Mouse (Mus musculus) megakaryocyte progenitor cell, adult 5-6 weeks (primary cell): Measurements from ENCODE around the gene 4930516K23Rik. TPM values are rescaled to one million over a fixed set of nuclear protein-coding genes. Genes with fewer than 3 reads are reported as not detected.

Source experiments
- ATAC-seq: replicated peaks from 2 replicates; pipeline ENCODE4 v1.8.0; 2016; ENCODE audit warnings: mild to moderate bottlenecking, moderate TSS enrichment, inconsistent platforms; ENCODE audit not compliant: poor library complexity
- total RNA-seq, 2 experiments: library from RNA; stranded (forward) in 1 of 2; stranded (reverse) in 1 of 2; fragments of 157-497, 149-512 nt in 1 of 2; fragments of 200-1000 nt in 1 of 2; gene quantifications; 2 replicates each; pipeline versions ENCODE4 v1.2.3 to v1.2.4; 2015 to 2017

Gene 4930516K23Rik
- not detected in 2 replicates for total RNA-seq (2015)
- not detected in 2 replicates for total RNA-seq (2017)

DNA sequence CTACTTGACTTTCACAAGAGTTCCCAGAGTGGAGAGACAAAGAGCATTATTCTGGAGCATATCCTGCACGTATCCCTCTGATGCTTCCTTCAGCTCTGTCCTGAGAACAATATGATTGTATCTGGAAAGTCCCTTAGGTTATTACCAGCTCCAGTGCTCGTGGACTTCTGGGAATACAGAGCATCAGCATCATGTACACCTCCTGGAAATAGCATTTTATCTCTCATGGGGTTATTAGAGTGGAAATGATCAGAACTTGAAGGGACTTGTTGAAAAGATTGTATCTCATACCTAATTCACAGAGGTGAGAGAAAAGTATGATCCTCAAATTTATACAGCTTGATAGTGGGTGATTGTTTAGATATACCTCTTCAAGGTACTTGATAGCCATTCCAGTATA is at the start of gene 4930516K23Rik:
4930516K23Rik (minus strand) TSS at position 101 of the 400 bp plus-strand sequence.
- ATAC-seq = no peak

DNA sequence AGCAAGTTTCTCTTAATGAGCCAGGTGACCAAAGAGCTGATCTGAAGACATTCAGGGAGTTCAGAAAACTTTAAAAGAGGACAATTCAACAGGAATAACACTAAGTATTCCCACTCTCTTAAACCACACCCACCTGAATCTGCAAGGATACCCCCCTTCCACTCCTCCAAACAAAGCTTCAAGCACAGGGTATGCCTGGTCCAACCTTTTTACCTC is 43.4 kb upstream of the 4930516K23Rik start, which contains the start of gene Olfr646:
Olfr646 (plus strand) TSS at position 117 of the 216 bp plus-strand sequence.
- no peak for ATAC-seq

DNA sequence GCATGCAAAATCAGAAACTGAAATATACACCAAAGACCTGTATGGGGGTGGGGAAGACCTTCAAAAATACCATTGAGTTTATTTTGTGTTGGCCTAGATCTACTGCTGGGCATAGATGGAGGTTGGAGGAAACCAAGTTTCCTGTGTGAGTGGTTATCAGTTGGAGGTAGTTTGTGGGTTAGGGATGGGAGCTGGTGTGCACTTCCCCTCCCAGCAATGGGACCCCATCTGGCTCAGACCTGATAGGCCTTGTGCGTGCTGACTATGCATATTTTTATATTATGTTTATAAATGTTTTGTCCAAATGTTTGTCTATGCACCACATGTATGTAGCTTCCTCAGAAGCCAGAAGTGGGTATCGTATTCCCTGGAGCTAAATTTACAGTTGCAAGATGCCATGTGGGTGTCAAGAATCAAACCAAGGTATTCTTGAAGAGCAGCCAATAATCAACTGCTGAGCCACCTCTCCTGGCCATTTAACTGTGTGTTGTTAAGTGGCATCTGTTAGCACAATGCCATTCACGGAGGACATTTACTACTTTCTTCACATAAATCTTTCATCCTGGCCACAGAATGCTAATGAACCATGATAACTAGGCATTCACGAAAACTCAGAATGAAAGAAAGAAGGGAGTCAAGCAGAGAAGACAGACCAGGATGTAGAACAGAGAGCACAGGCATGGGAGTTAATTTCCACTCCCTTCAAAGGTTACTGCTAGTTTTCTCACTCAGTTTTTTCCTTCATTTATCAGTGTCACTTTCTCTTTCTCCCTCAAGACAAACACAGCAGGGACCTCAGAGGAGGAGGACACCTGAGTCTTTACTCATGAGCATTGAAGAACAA is 42.9 kb upstream of the 4930516K23Rik start:
- ATAC-seq = peak; percentile 100

DNA sequence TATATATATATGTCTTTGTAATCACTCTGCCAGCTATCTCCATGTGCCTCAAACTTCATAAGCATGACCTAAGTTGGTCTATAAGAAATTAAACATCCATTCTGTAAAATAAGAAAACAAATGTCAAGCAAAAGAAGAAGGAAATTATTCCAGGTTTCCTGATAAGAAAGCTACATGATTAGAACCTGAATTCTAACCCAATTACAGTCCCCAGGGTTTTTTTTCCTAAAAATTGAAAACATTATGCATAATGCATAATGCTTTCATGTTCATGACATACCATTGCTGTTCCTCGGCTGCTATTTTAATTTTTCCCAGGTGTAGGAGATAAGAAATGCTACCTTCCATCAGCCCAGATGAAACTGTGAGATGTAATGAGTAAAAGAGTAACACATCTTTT is 24.1 kb upstream of the 4930516K23Rik start, which contains the start of gene Olfr645:
Olfr645 (minus strand) TSS at position 101 of the 400 bp plus-strand sequence.
- ATAC-seq = no peak

DNA sequence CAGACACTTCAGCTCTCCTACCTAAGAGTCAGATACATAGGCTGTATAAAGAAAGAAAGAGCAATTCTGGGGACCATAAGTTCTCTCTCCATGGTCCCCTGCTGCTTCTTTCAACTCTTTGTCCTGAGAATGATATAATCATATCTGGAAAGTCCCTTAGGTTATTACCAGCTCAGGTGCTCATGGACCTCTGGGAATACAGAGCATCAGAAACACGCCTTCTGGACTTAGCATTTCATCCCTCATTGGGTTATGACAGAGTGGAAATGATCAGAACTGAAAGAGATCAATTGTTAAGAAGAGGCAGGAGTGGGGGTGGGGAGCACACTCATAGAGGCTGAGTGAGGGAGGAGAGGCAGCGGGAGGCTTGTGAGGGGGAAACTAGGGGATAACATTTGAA is 10.5 kb upstream of the 4930516K23Rik start, which contains the start of gene Olfr644:
Olfr644 (minus strand) TSS at position 101 of the 400 bp plus-strand sequence.
- ATAC-seq = no peak

DNA sequence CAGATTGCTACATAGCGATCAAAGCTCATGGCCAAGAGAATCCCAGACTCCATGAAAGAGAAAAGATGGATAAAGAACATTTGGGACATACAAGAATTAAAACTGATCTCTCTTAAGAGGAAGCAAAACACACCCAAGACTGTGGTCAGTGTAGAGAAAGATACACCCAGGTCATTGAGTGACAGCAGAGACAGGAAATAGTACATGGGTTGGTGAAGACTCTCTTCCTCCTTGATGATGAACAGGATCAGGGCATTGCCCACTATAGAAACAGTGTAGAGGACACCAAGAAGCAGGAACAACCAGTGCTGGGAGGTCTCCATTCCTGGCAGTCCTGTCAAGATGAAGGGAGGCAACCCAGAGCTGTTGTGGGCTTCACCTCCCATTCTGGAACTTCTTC is 2.0 kb downstream of the 4930516K23Rik start:
- peak; percentile 63; the same call in 1 of the 2 replicates for ATAC-seq

DNA sequence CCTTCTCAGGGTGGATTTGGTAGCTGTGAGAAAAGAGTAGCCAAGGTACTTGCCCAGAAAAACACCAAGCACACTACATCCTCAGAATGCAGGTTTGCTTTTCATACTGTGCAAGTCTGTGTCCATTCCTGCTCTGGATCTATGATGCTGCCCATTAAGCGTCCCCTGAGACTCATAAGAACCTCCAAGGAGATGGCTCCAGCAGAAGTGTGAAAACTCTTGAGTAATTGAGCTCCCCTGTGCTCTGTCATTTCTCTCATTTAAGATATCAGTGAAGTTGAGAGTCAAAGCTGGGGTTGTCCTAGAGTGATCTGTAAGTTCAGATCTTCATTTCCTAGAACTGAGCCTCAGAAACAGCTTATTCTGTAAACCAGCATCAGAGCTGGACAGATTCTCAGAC is 8.7 kb downstream of the 4930516K23Rik start, which contains the start of gene Olfr642:
Olfr642 (minus strand) TSS at position 101 of the 400 bp plus-strand sequence.
- ATAC-seq = no peak

DNA sequence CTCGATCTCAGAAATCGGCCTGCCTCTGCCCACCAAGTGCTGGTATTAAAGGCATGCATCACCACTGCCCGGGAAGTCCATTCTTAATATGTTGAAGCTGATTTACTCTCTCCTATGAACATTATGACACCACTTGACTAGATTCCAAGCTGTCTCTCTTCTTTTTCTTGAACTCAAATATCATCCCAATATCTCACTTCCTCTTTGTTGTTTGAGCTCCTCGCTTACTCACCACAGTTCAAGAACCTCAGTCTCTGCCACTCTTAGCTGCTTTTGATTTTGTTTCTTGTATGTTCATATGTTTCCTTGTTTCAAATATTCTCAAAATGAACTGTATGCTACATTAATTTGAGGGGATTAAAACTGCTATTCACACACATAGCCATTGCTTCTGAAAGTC is 10.5 kb downstream of the 4930516K23Rik start:
- peak; percentile 83 for ATAC-seq

DNA sequence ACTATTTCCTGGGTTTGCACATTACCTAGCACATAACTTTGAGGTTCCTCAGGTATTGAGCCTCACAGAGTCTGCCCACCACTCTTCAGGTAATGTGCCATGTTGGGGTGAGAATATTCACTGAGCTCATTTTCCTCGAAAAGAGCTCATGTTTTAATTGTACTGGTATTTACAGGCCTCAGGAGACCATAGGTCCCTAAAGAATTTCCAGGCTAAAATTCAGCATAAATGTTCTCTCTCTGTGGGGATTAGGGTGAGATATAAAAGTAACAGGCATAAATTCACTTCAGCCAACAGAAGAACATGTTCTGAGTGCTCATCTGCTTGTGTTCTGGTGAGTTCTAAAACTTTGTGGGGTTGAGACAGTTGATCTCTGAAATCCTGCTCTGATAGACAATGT is 26.1 kb downstream of the 4930516K23Rik start, which contains the start of gene Olfr641:
Olfr641 (plus strand) TSS at position 301 of the 400 bp plus-strand sequence.
- ATAC-seq = no peak

DNA sequence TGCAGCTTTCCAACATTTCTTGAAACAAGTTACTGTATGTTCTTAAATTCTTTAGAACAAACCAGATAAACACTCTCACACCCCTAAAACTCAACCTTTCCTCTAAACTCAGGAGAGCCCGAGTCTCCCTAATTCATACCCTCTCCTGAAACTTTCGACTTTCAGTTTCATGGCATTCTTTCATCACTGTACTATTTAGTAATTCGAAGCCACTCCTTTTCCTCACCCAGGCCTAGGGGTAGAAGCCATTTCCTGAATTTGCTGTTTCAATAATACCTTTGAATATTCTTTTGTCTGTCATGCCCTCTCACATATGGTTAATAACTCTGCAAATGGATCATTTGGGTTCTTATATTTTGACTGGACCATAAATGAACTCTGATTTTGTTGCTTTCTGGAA is 34.3 kb downstream of the 4930516K23Rik start:
- peak; percentile 86 for ATAC-seq

DNA sequence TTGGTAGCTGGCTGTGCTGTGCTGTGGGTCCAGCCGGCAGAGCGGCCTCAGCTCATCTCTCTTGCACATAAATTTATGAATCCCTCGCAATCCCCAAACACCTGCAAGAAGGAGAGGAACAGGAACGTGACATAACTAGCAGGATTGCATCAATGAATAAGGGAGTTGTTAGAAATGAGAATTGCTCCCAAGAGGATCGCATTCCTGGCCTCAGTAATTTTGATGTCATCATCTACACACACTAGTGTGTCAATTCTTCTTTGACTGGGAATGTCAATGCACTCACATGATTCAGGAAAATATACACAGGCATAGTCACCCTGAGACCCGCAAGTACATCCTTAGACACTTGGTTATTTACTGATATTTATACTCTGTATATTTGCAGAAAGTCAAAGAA is 35.8 kb downstream of the 4930516K23Rik start, which contains the start of gene Olfr640:
Olfr640 (minus strand) TSS at position 101 of the 400 bp plus-strand sequence.
- no peak for ATAC-seq

DNA sequence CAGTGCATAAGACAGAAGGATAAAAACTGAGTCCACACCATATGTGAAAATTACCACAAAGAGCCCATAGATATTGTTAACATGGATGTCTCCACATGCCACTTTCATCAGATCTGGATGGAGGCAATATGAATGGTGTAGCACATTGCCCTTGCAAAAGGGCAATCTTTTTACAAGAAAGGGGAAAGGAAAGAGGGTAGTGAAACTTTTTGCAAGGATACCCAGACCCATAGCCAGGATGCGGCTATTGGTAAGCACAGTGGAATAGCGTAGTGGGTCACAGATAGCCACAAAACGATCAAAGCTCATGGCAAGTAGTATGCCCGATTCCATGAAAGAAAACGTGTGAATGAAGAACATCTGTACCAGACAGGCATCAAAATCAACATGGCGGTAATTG is 39.6 kb downstream of the 4930516K23Rik start:
- peak; percentile 81 for ATAC-seq

DNA sequence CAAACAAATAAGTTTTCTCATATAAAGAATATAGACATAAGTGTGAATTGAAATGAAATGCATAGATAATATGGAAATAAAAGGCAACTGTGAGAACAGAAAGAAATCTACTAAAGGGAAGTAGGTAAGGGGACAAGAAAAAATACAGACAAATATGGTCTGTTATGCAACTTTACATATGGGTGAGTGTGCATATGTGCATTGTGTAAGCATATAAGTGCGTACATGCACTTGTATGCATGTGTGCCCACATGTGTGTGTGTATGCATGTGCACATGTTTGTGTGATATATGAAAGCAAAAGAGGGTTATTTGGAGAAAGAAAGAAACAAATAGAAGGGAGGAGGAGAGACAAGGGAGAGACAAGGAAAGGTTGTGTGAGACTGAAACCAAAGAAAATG is 42.3 kb downstream of the 4930516K23Rik start:
- peak; percentile 73 for ATAC-seq

DNA sequence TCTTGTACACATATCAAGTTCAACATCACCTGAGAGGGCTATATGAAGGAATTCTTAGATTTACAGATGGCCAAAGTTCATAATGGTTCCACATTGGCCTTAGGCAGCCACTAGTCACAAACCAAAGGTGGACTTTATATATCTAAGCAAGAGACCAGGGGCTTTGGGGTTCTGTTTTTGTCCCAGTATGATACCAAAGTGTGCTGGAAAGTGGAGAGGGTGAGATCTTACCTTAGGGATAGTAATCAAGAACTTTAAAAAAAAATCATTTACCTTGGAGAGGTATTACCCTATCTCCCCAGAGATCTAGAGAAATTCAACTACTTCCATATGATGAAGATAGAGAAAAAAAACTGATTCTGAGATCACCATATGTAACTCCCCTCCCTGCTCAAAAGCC is 44.0 kb downstream of the 4930516K23Rik start, which contains the start of gene Olfr639:
Olfr639 (minus strand) TSS at position 101 of the 400 bp plus-strand sequence.
- ATAC-seq = no peak

Other genes with a start within 250 kb of the 4930516K23Rik start
- gene Hbb-bt, start 247.4 kb downstream of the 4930516K23Rik start, total RNA-seq (2015) = 16.9 and 36.5 TPM in 2 replicates
- 0.71 and 3.5 TPM in 2 replicates for gene Hbb-bt, start 247.4 kb downstream of the 4930516K23Rik start, total RNA-seq (2017)
- gene Hbb-bs, start 233.3 kb downstream of the 4930516K23Rik start, total RNA-seq (2015) = 25.1 and 66.9 TPM in 2 replicates
- gene Hbb-bs, start 233.3 kb downstream of the 4930516K23Rik start, total RNA-seq (2017) = 7.5 and 24.0 TPM in 2 replicates
- not detected in 2 replicates for gene Hbb-bh2, start 220.9 kb downstream of the 4930516K23Rik start, total RNA-seq (2015)
- gene Hbb-bh2, start 220.9 kb downstream of the 4930516K23Rik start, total RNA-seq (2017) = not detected in 2 replicates
- gene Hbb-bh1, start 218.3 kb downstream of the 4930516K23Rik start, total RNA-seq (2015) = not detected in 2 replicates
- gene Hbb-bh1, start 218.3 kb downstream of the 4930516K23Rik start, total RNA-seq (2017) = not detected in 2 replicates
- gene Hbb-y, start 208.2 kb downstream of the 4930516K23Rik start, total RNA-seq (2015) = not detected in 2 replicates
- not detected in 2 replicates for gene Hbb-y, start 208.2 kb downstream of the 4930516K23Rik start, total RNA-seq (2017)
- gene Olfr66, start 175.2 kb downstream of the 4930516K23Rik start, total RNA-seq (2015) = not detected in 2 replicates
- gene Olfr66, start 175.2 kb downstream of the 4930516K23Rik start, total RNA-seq (2017) = not detected in 2 replicates
- not detected in 2 replicates for gene Olfr64, start 167.0 kb downstream of the 4930516K23Rik start, total RNA-seq (2015)
- not detected in 2 replicates for gene Olfr64, start 167.0 kb downstream of the 4930516K23Rik start, total RNA-seq (2017)
- not detected in 2 replicates for gene Olfr65, start 158.0 kb downstream of the 4930516K23Rik start, total RNA-seq (2015)
- not detected in 2 replicates for gene Olfr65, start 158.0 kb downstream of the 4930516K23Rik start, total RNA-seq (2017)
- not detected in 2 replicates for gene Olfr631, start 132.6 kb downstream of the 4930516K23Rik start, total RNA-seq (2015)
- not detected in 2 replicates for gene Olfr631, start 132.6 kb downstream of the 4930516K23Rik start, total RNA-seq (2017)
- gene Olfr632, start 127.1 kb downstream of the 4930516K23Rik start, total RNA-seq (2015) = not detected in 2 replicates
- not detected in 2 replicates for gene Olfr632, start 127.1 kb downstream of the 4930516K23Rik start, total RNA-seq (2017)
- gene Olfr633, start 117.0 kb downstream of the 4930516K23Rik start, total RNA-seq (2015) = not detected in 2 replicates
- not detected in 2 replicates for gene Olfr633, start 117.0 kb downstream of the 4930516K23Rik start, total RNA-seq (2017)
- not detected in 2 replicates for gene Olfr635, start 90.3 kb downstream of the 4930516K23Rik start, total RNA-seq (2015)
- not detected in 2 replicates for gene Olfr635, start 90.3 kb downstream of the 4930516K23Rik start, total RNA-seq (2017)
- not detected in 2 replicates for gene Olfr638, start 62.7 kb downstream of the 4930516K23Rik start, total RNA-seq (2015)
- gene Olfr638, start 62.7 kb downstream of the 4930516K23Rik start, total RNA-seq (2017) = not detected in 2 replicates
- 0.02 TPM in 1 of 2 replicates, not detected in the other for gene Olfr639, start 44.1 kb downstream of the 4930516K23Rik start, total RNA-seq (2015)
- not detected in 2 replicates for gene Olfr639, start 44.1 kb downstream of the 4930516K23Rik start, total RNA-seq (2017)
- not detected in 2 replicates for gene Olfr640, start 35.9 kb downstream of the 4930516K23Rik start, total RNA-seq (2015)
- gene Olfr640, start 35.9 kb downstream of the 4930516K23Rik start, total RNA-seq (2017) = not detected in 2 replicates
- not detected in 2 replicates for gene Olfr641, start 26.0 kb downstream of the 4930516K23Rik start, total RNA-seq (2015)
- gene Olfr641, start 26.0 kb downstream of the 4930516K23Rik start, total RNA-seq (2017) = not detected in 2 replicates
- gene Olfr642, start 8.8 kb downstream of the 4930516K23Rik start, total RNA-seq (2015) = not detected in 2 replicates
- gene Olfr642, start 8.8 kb downstream of the 4930516K23Rik start, total RNA-seq (2017) = not detected in 2 replicates
- gene Olfr644, start 10.4 kb upstream of the 4930516K23Rik start, total RNA-seq (2015) = not detected in 2 replicates
- not detected in 2 replicates for gene Olfr644, start 10.4 kb upstream of the 4930516K23Rik start, total RNA-seq (2017)
- gene Olfr645, start 24.0 kb upstream of the 4930516K23Rik start, total RNA-seq (2015) = not detected in 2 replicates
- not detected in 2 replicates for gene Olfr645, start 24.0 kb upstream of the 4930516K23Rik start, total RNA-seq (2017)
- gene Olfr646, start 43.4 kb upstream of the 4930516K23Rik start, total RNA-seq (2015) = not detected in 2 replicates
- gene Olfr646, start 43.4 kb upstream of the 4930516K23Rik start, total RNA-seq (2017) = not detected in 2 replicates
- gene Ubqln5, start 68.4 kb upstream of the 4930516K23Rik start, total RNA-seq (2015) = not detected in 2 replicates
- not detected in 2 replicates for gene Ubqln5, start 68.4 kb upstream of the 4930516K23Rik start, total RNA-seq (2017)
- not detected in 2 replicates for gene Olfr643, start 76.0 kb upstream of the 4930516K23Rik start, total RNA-seq (2015)
- gene Olfr643, start 76.0 kb upstream of the 4930516K23Rik start, total RNA-seq (2017) = not detected in 2 replicates
- not detected in 2 replicates for gene Ubqln3, start 81.8 kb upstream of the 4930516K23Rik start, total RNA-seq (2015)
- not detected in 2 replicates for gene Ubqln3, start 81.8 kb upstream of the 4930516K23Rik start, total RNA-seq (2017)
- not detected in 2 replicates for gene Ubqlnl, start 89.1 kb upstream of the 4930516K23Rik start, total RNA-seq (2015)
- gene Ubqlnl, start 89.1 kb upstream of the 4930516K23Rik start, total RNA-seq (2017) = not detected in 2 replicates
- gene Olfm5, start 103.4 kb upstream of the 4930516K23Rik start, total RNA-seq (2015) = 0.15 TPM in 1 of 2 replicates, not detected in the other
- gene Olfm5, start 103.4 kb upstream of the 4930516K23Rik start, total RNA-seq (2017) = 0.17 TPM in 1 of 2 replicates, not detected in the other
- gene Olfr648, start 121.9 kb upstream of the 4930516K23Rik start, total RNA-seq (2015) = not detected in 2 replicates
- gene Olfr648, start 121.9 kb upstream of the 4930516K23Rik start, total RNA-seq (2017) = not detected in 2 replicates
- gene Olfr649, start 134.5 kb upstream of the 4930516K23Rik start, total RNA-seq (2015) = not detected in 2 replicates
- not detected in 2 replicates for gene Olfr649, start 134.5 kb upstream of the 4930516K23Rik start, total RNA-seq (2017)
- 2.3 and 3.7 TPM in 2 replicates for gene Trim6, start 157.3 kb upstream of the 4930516K23Rik start, total RNA-seq (2015)
- gene Trim6, start 157.3 kb upstream of the 4930516K23Rik start, total RNA-seq (2017) = 2.1 and 2.5 TPM in 2 replicates
- gene Trim34a, start 183.0 kb upstream of the 4930516K23Rik start, total RNA-seq (2015) = 8.6 and 10.9 TPM in 2 replicates
- 10.4 and 16.4 TPM in 2 replicates for gene Trim34a, start 183.0 kb upstream of the 4930516K23Rik start, total RNA-seq (2017)
- 4.7 and 5.3 TPM in 2 replicates for gene Trim5, start 226.6 kb upstream of the 4930516K23Rik start, total RNA-seq (2015)
- 6.9 and 8.0 TPM in 2 replicates for gene Trim5, start 226.6 kb upstream of the 4930516K23Rik start, total RNA-seq (2017)